In the genomic region with DNA sequence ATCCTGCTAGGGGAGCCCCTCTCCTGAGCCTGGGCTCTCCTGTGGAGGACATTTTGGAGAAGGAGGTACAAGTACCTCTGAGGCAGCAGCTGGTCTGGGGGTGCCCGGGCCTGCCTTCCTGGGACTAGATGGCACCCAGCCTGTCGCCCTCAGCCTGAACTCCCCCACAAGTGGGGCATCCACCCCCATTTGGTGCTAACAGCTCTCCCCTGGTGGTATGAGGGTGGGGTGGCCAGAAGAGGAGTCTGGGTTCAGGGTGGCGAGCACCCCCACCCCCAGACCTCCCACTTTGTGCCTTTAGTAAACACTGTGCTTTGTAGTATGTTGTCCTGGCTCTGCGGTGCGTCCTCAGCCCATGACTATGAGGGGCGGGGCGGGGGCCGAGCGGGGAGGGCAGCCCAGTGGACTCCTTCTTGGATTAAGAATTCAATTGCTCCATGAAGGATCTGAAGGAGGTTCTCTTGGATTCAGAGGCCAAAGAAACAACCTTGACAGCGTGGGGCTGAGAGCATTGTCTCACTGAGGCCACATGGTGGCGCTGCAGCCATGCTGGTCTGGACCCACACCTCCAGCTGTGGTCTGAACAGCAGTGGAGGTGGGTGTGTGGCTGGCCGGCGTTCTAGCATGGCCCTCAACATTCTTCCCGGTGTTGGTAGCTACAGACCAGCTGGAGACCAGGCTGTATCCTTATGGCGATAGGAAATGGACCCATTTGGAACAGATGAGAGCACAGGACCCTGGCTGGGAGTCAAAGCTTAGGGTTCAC, we compare ENCODE assay signal across 8 mouse cellular contexts. TPM values are rescaled to one million over a fixed set of nuclear protein-coding genes. Genes with fewer than 3 reads are reported as not detected.
A peak's percentile ranks its signal among the peaks of the same experiment; 100 is the strongest.
DNase-seq lines count a peak whose midpoint lies in the region; ATAC-seq and TF ChIP-seq lines count a peak whose summit lies in the region.

No protein-coding gene starts in this region.

- 23% methylated on average over 15 of the region's 15 CpGs for WGBS in intestine, embryonic 15.5 days
- WGBS in liver, adult 2 months = 48% methylated on average over 15 of the region's 15 CpGs
- WGBS in stomach, embryonic 14.5 days = 21% methylated on average over 15 of the region's 15 CpGs

- no peak overlapping the region for H3K4me2 ChIP-seq in intestine, embryonic 15.5 days (replicated peaks)
- H3K4me2 ChIP-seq in stomach, embryonic 14.5 days (replicated peaks; ENCODE audit: low read depth, low read length) = no peak overlapping the region

- no peaks in the 10 kb centered on the region for H3K27me3 ChIP-seq in intestine, embryonic 15.5 days (replicated peaks)
- H3K27me3 ChIP-seq in liver, adult 2 months (ENCODE audit: control insufficient read depth, insufficient read depth, low read length) = no peaks in the 10 kb centered on the region
- no peaks in the 10 kb centered on the region for H3K27me3 ChIP-seq in stomach, embryonic 14.5 days (ENCODE audit: control insufficient read depth, insufficient read depth, low read length)

- H3K9ac ChIP-seq in intestine, embryonic 15.5 days = no peak overlapping the region
- H3K9ac ChIP-seq in liver, adult 2 months (ENCODE audit: low read depth, low read length) = no peak overlapping the region
- H3K9ac ChIP-seq in stomach, embryonic 14.5 days (replicated peaks; ENCODE audit: low read depth, low read length) = no peak overlapping the region

- H3K36me3 ChIP-seq in intestine, embryonic 15.5 days = no peaks in the 10 kb centered on the region
- H3K36me3 ChIP-seq in liver, adult 2 months (ENCODE audit: control insufficient read depth, insufficient read depth, low read length) = no peaks in the 10 kb centered on the region
- no peaks in the 10 kb centered on the region for H3K36me3 ChIP-seq in stomach, embryonic 14.5 days (ENCODE audit: control insufficient read depth, insufficient read depth, low read length)

- H3K4me3 ChIP-seq in layer of hippocampus, adult 2 months = no peak overlapping the region
- H3K4me3 ChIP-seq in intestine, embryonic 15.5 days (replicated peaks) = no peak overlapping the region
- no peak overlapping the region for H3K4me3 ChIP-seq in liver, adult 2 months (ENCODE audit: insufficient read depth, low read depth, low read length)
- H3K4me3 ChIP-seq in stomach, embryonic 14.5 days (ENCODE audit: low read depth, low read length) = no peak overlapping the region

- DNase-seq in layer of hippocampus, adult 2 months (ENCODE audit: low spot score in 2 of 2) = peak; percentile 23 to 68
- DNase-seq in layer of hippocampus, adult 9-11 months = no peak
- DNase-seq in cerebellum, postnatal 25 days = peak; percentile 41 to 64
- DNase-seq in gastrocnemius, postnatal 10 days = peak; percentile 79
- peak; percentile 36 for DNase-seq in liver, adult 2 months (ENCODE audit: extremely low read depth, low read depth, low spot score)
- peak; percentile 71 for DNase-seq in naive thymus-derived CD4-positive, alpha-beta T cell, adult 2 months (ENCODE audit: low read depth)

- ATAC-seq in intestine, embryonic 15.5 days = peak; percentile 63
- peak; percentile 34; the same call in 1 of the 2 replicates for ATAC-seq in stomach, embryonic 14.5 days (ENCODE audit: insufficient number of reproducible peaks, insufficient read depth, low FRiP score, low read depth)

- peaks cover 17% of the 10 kb centered on the region for H3K4me1 ChIP-seq in intestine, embryonic 15.5 days (replicated peaks)
- no peaks in the 10 kb centered on the region for H3K4me1 ChIP-seq in liver, adult 2 months (ENCODE audit: control insufficient read depth, insufficient read depth, low read length)
- H3K4me1 ChIP-seq in stomach, embryonic 14.5 days (ENCODE audit: control insufficient read depth, insufficient read depth, low read length) = peaks cover 15% of the 10 kb centered on the region

- no peak for TF ChIP-seq POLR2A in liver, adult 2 months (IDR thresholded peaks at IDR 0.05; ENCODE audit: extremely low read depth, insufficient read depth, low read length)

- no peaks in the 10 kb centered on the region for H3K79me2 ChIP-seq in liver, adult 2 months (ENCODE audit: control insufficient read depth, insufficient read depth, low read length)

- TF ChIP-seq CTCF in layer of hippocampus, adult 2 months (conservative IDR thresholded peaks at IDR 0.05) = peak; percentile 90
- TF ChIP-seq CTCF in liver, adult 2 months (IDR thresholded peaks at IDR 0.05; ENCODE audit: low read depth, low read length) = peak; percentile 99

- H3K9me3 ChIP-seq in intestine, embryonic 15.5 days = no peaks in the 10 kb centered on the region
- H3K9me3 ChIP-seq in stomach, embryonic 14.5 days (ENCODE audit: control insufficient read depth, low read depth, low read length) = no peaks in the 10 kb centered on the region

- no peak overlapping the region for H3K27ac ChIP-seq in layer of hippocampus, adult 2 months
- no peak overlapping the region for H3K27ac ChIP-seq in intestine, embryonic 15.5 days
- no peak overlapping the region for H3K27ac ChIP-seq in liver, adult 2 months (replicated peaks; ENCODE audit: insufficient read depth, low read depth, low read length)
- no peak overlapping the region for H3K27ac ChIP-seq in stomach, embryonic 14.5 days (ENCODE audit: low read length)

RNA-seq across cellular contexts. Expression of a gene that starts 42.2 kb away (rescaled TPM):
- total RNA-seq in layer of hippocampus, adult 2 months (2021) = under 1 TPM; 0.49 to 0.83 TPM
- 10 to 100 TPM in 1 of 2 experiments, 1 to 10 TPM in 1; 7.2 to 10.0 TPM for total RNA-seq in gastrocnemius, postnatal 10 days (2021)
- polyA plus RNA-seq in intestine, embryonic 15.5 days (2015; fragmentation: Nextera tagmentation; extraction: Ambion mirVana) = 8.3 and 9.5 TPM in 2 replicates
- total RNA-seq in liver, adult 2 months (2014; rRNA removed) = 0.65 and 0.67 TPM in 2 replicates
- polyA plus RNA-seq in liver, adult 2 months (2012; rRNA removed) = 1.8 and 2.9 TPM in 2 replicates
- 31.8 and 32.0 TPM in 2 replicates for polyA plus RNA-seq in stomach, embryonic 14.5 days (2014; fragmentation: Nextera tagmentation; extraction: Ambion mirVana)

RNA-seq across cellular contexts. Expression of a gene that starts 55.5 kb away (rescaled TPM):
- 10 to 100 TPM; 12.0 to 13.1 TPM for total RNA-seq in layer of hippocampus, adult 2 months (2021)
- 10 to 100 TPM; 67.9 to 70.7 TPM for total RNA-seq in gastrocnemius, postnatal 10 days (2021)
- 22.4 and 22.8 TPM in 2 replicates for polyA plus RNA-seq in intestine, embryonic 15.5 days (2015; fragmentation: Nextera tagmentation; extraction: Ambion mirVana)
- total RNA-seq in liver, adult 2 months (2014; rRNA removed) = 5.7 and 8.1 TPM in 2 replicates
- polyA plus RNA-seq in liver, adult 2 months (2012; rRNA removed) = 15.7 and 16.6 TPM in 2 replicates
- polyA plus RNA-seq in stomach, embryonic 14.5 days (2014; fragmentation: Nextera tagmentation; extraction: Ambion mirVana) = 5.1 and 6.0 TPM in 2 replicates
